Mouse (Mus musculus): ENCODE data around the gene Crnn.

The Crnn gene

GRCm38 (mm10) chr3:93144510-93145051 lies at the start of gene Crnn:
Gene Crnn, plus strand, starts transcription at chr3:93144787.
- DNase-seq (ENCODE audit: low read depth, low spot score): no peak

GRCm38 (mm10) chr3:93096447-93096846 lies 48.1 kb upstream of the Crnn start:
- no peak for DNase-seq (ENCODE audit: low read depth, low spot score)

- DNase-seq (ENCODE audit: low read depth, low spot score): no peak
Measured at GRCm38 (mm10) chr3:93111668-93112067, 32.9 kb upstream of the Crnn start.

- DNase-seq (ENCODE audit: low read depth, low spot score): no peak
Measured at GRCm38 (mm10) chr3:93114481-93114880, 30.1 kb upstream of the Crnn start.

- no peak for DNase-seq (ENCODE audit: low read depth, low spot score)
Measured at GRCm38 (mm10) chr3:93119101-93119500, 25.5 kb upstream of the Crnn start.

GRCm38 (mm10) chr3:93128052-93128451 lies 16.5 kb upstream of the Crnn start:
- DNase-seq (ENCODE audit: low read depth, low spot score): no peak

- no peak for DNase-seq (ENCODE audit: low read depth, low spot score)
Measured at GRCm38 (mm10) chr3:93129076-93129475, 15.5 kb upstream of the Crnn start.

- no peak for DNase-seq (ENCODE audit: low read depth, low spot score)
Measured at GRCm38 (mm10) chr3:93130460-93130859, 14.1 kb upstream of the Crnn start.

GRCm38 (mm10) chr3:93162502-93162901 lies 17.9 kb downstream of the Crnn start:
- no peak for DNase-seq (ENCODE audit: low read depth, low spot score)

GRCm38 (mm10) chr3:93162996-93163592 lies 18.5 kb downstream of the Crnn start:
- no peak for DNase-seq (ENCODE audit: low read depth, low spot score)

- no peak for DNase-seq (ENCODE audit: low read depth, low spot score)
Measured at GRCm38 (mm10) chr3:93180856-93181255, 36.3 kb downstream of the Crnn start.

- no peak for DNase-seq (ENCODE audit: low read depth, low spot score)
Measured at GRCm38 (mm10) chr3:93196978-93197377, 52.4 kb downstream of the Crnn start, which contains the start of gene Flg2. Gene Flg2, plus strand, starts transcription at chr3:93197278.
